ENCODE assay signal across 8 mouse cellular contexts in genomic region chr4:154140213-154141008, GRCm38 (mm10). TPM values are rescaled to one million over a fixed set of nuclear protein-coding genes. Genes with fewer than 3 reads are reported as not detected.
DNase-seq lines count a peak whose midpoint lies in the region; ATAC-seq and TF ChIP-seq lines count a peak whose summit lies in the region.

No protein-coding gene starts in this region.

- 2% methylated on average over 41 of the region's 46 CpGs for WGBS in limb, embryonic 14.5 days

- H3K4me3 ChIP-seq in limb, embryonic 14.5 days (replicated peaks; ENCODE audit: low read length), result peak overlapping the region; percentile 47

- no peak overlapping the region for H3K27ac ChIP-seq in limb, embryonic 14.5 days (replicated peaks; ENCODE audit: low read depth, low read length)

- H3K36me3 ChIP-seq in limb, embryonic 14.5 days (ENCODE audit: control insufficient read depth, insufficient read depth, low read length), result no peaks in the 10 kb centered on the region
- no peaks in the 10 kb centered on the region for H3K36me3 ChIP-seq in splenic B cell, adult 2 months (ENCODE audit: control insufficient read depth, insufficient read depth, low read length, poor library complexity, severe bottlenecking)

- no peaks in the 10 kb centered on the region for H3K9me3 ChIP-seq in limb, embryonic 14.5 days (ENCODE audit: control insufficient read depth, low read length)

- intact Hi-C loops in left cerebral cortex, postnatal 25 days (cut with DNase I), result loop anchor here (10.0 kb wide), 1 partner anchor 186 kb away; the partner anchor contains the start of gene A430005L14Rik

- ATAC-seq in limb, embryonic 14.5 days (ENCODE audit: low FRiP score, low read depth), result no peak

- peaks cover 47% of the 10 kb centered on the region for H3K27me3 ChIP-seq in limb, embryonic 14.5 days (ENCODE audit: control insufficient read depth, insufficient read depth, low read length)
- peaks cover 4% of the 10 kb centered on the region; the same call in 1 of the 2 replicates for H3K27me3 ChIP-seq in splenic B cell, adult 2 months (ENCODE audit: control insufficient read depth, insufficient read depth, low read length, poor library complexity, severe bottlenecking)

- H3K4me2 ChIP-seq in limb, embryonic 14.5 days (replicated peaks; ENCODE audit: low read depth, low read length, severe bottlenecking), result peak overlapping the region; percentile 91

- peak; percentile 46 for DNase-seq in embryo, embryonic 10.5 days (ENCODE audit: low spot score)
- DNase-seq in embryo, embryonic 10 days (ENCODE audit: low spot score), result no peak
- DNase-seq in urinary bladder, postnatal 25 days (ENCODE audit: low spot score), result peak; percentile 14
- DNase-seq in urinary bladder, postnatal 36 days (ENCODE audit: low spot score in 2 of 2), result no peak
- no peak for DNase-seq in limb, embryonic 14.5 days (ENCODE audit: low spot score)
- DNase-seq in splenic B cell, adult 2 months (ENCODE audit: low read depth, low spot score), result peak; percentile 33
- no peak for DNase-seq in adipocyte (ENCODE audit: low spot score)
- DNase-seq in left cerebral cortex, postnatal 25 days (ENCODE audit: low spot score in 2 of 2), result no peak

- no peak for TF ChIP-seq POLR2A in limb, embryonic 14.5 days (IDR thresholded peaks at IDR 0.05; ENCODE audit: borderline replicate concordance, extremely low read depth, insufficient read depth, insufficient read length)

- peak overlapping the region; percentile 53 for H3K9ac ChIP-seq in limb, embryonic 14.5 days (ENCODE audit: low read depth, low read length, severe bottlenecking)

- H3K4me1 ChIP-seq in limb, embryonic 14.5 days (ENCODE audit: control insufficient read depth, insufficient read depth, low read length), result peaks cover 15% of the 10 kb centered on the region; the same call in 1 of the 2 replicates

RNA-seq across cellular contexts. Expression of gene Trp73, which starts 0.4 kb away (rescaled TPM):
- 2.2 TPM in 2 replicates for polyA plus RNA-seq in limb, embryonic 14.5 days (2012; rRNA removed)
- polyA plus RNA-seq in limb, embryonic 14.5 days (2014; fragmentation: Nextera tagmentation; extraction: Ambion mirVana), result 2.6 and 2.9 TPM in 2 replicates
- under 1 TPM; 0.30 to 0.50 TPM for total RNA-seq in left cerebral cortex, postnatal 25 days (2021)

RNA-seq across cellular contexts. Expression of gene Wrap73, which starts 1.8 kb away (rescaled TPM):
- polyA plus RNA-seq in limb, embryonic 14.5 days (2012; rRNA removed), result 37.9 and 47.7 TPM in 2 replicates
- 38.2 and 45.3 TPM in 2 replicates for polyA plus RNA-seq in limb, embryonic 14.5 days (2014; fragmentation: Nextera tagmentation; extraction: Ambion mirVana)
- total RNA-seq in left cerebral cortex, postnatal 25 days (2021), result 10 to 100 TPM; 30.7 to 34.8 TPM

RNA-seq across cellular contexts. Expression of gene Tprgl, which starts 20.1 kb away (rescaled TPM):
- polyA plus RNA-seq in limb, embryonic 14.5 days (2012; rRNA removed), result 95.7 and 106 TPM in 2 replicates
- 156 and 157 TPM in 2 replicates for polyA plus RNA-seq in limb, embryonic 14.5 days (2014; fragmentation: Nextera tagmentation; extraction: Ambion mirVana)
- 100 to 1,000 TPM; 151 to 153 TPM for total RNA-seq in left cerebral cortex, postnatal 25 days (2021)

RNA-seq across cellular contexts. Expression of gene Megf6, which starts 30.1 kb away (rescaled TPM):
- polyA plus RNA-seq in limb, embryonic 14.5 days (2012; rRNA removed), result 81.1 and 107 TPM in 2 replicates
- 99.9 and 103 TPM in 2 replicates for polyA plus RNA-seq in limb, embryonic 14.5 days (2014; fragmentation: Nextera tagmentation; extraction: Ambion mirVana)
- total RNA-seq in left cerebral cortex, postnatal 25 days (2021), result 1 to 10 TPM; 3.6 to 5.8 TPM

Comparison
In these comparisons a context has a peak if more than half of its experiments do, and no peak if none do; other contexts are left out.
1. DNase-seq: peak in embryo, embryonic 10.5 days (single experiment), urinary bladder, postnatal 25 days (single experiment) and splenic B cell, adult 2 months (single experiment); none in embryo, embryonic 10 days (single experiment), urinary bladder, postnatal 36 days (0 of 2), limb, embryonic 14.5 days (single experiment), adipocyte (single experiment) and left cerebral cortex, postnatal 25 days (0 of 2).